Mouse (Mus musculus) kidney, postnatal 36 days (tissue): Measurements from ENCODE around the gene Ywhae.

Experiments
- DNase-seq, 2 experiments: peaks; one replicate each; pipeline ENCODE4 v3.0.0; 2021 to 2022; ENCODE audit warnings: mixed read lengths in 2 of 2

The Ywhae gene

DNA sequence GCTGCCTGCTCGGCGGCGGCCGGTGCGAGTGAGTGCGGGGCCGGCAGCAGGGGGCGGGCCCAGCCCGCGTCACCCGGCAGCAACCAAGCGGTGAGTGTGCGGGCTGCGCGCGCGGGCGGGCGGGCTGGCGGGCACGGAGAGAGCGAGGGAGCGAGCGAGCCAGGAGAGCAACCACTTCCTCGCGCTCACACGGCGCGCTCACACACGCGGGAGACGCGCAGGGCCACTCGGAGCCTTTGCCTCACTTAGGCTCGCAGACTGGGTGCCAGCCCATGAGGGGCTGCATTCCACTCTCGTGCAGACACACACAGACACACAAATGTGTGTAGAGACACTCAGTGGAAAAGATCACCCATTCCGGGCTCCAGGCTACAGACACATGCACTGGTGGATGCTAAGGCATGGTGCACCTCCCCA, 63.4 kb downstream of the Ywhae start, which contains the start of gene Doc2b:
Gene Doc2b (minus strand): TSS at position 21 of the 417 bp plus-strand sequence.
- peak in 1 of 2 experiments; percentile 60 for DNase-seq

DNA sequence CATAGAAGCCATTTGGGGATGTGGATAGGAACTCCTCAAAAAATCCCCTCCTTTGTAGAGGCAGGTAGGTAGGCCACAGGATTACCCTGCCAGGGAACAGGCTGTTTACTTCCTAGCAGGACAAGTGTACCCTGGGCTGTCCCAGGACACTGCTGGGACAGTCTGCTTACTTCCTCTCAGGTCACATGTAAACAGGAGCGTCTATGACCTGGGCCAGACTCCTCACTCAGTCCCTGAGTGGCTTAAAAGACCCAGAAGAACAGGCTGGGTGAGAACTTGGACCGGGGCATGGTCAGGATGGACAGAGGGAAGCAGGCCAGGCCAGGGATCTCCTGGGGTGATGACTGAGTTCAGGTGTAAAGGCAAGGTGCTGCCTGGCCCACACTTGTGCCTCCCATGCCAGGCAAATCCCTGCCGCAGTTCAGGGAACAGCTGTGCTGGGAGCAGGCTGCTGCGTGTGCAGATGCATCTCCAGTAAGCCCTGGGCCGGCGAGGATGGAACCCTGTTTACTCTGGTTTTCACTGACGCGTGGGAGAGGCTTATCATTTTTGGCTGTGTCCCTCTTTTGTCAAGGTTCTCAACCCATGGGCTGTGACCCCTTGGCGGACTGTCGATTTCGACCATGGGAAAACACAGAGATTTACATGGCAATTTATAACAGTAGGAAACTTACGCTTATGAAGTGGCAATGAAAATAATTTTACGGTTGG, 64.0 kb downstream of the Ywhae start:
- DNase-seq: no peak

DNA sequence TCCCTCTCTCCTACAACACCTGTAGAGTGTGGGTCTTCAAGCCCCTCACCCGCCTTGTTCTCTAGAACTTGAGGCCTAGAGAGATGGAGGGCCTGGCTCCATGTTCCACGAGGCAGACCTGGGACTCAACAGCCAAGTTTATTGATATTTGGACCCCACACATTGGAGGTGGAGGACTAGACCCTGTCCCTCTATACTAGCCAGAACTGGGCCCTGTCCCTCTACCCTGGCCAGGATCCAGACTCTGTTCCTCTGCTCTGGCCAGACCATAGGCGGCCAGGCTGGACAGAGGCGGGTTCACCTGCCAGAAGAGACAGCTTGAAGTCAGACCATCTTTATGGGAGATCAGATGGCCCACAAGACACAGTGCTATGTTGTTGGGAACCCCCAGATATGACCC, 68.7 kb downstream of the Ywhae start:
- no peak for DNase-seq

DNA sequence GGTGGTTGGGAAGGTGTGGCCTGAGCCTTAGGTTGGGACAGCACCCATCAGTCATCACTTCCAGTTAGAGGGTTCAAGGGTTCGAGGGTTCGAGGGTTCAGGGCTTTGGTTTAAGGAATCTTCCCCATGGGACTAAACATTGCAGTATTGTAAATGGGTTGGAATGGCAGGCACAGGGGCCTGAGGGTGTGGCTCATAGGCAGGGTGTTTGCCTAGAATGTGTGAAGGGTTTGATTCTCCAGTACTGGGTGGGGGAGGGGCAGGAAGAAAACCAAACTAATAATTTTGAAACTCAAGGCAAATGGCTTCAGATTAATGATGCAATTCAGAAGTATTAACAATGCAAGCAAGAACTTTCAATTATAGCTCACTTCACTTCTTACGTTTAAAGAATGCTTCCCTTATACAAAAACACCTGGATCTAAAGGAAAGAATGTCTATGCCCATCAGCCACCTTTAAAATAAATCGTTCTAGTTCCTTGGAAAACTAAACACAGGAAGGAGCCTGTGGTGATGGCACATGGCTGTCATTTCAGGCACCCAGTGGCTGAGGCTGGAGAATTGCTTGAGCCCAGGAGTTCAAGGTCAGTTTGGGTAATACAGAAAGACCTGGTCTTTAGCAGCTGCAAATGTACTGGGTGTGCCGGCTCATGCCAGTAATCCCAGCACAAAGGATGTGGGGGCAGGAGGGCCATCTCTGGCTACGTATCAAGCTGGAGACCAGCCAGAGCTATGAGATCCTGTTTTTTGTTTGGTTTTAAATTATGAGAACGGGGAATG, 69.3 kb downstream of the Ywhae start:
- DNase-seq: no peak

DNA sequence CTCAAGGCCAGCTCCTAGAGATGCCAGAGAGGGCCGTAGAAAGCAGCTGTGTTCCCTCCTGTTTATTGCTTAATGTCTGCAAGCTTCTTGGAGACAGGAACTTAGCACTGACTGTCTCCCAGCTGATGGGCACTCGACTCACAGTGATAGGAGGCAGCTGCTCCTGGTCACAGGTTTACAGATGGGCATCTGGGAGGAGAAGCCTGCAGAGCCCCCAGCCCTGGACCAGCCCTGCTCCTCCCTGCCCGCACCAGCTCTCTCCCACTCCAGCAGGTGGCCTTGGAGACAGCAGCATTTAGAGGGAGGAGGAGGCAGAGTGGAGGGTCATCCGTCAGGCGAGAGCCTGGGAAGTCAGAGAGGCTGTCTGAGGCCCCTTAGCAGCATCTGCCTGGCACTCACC, 74.8 kb downstream of the Ywhae start:
- DNase-seq: peak in 1 of 2 experiments; percentile 22

DNA sequence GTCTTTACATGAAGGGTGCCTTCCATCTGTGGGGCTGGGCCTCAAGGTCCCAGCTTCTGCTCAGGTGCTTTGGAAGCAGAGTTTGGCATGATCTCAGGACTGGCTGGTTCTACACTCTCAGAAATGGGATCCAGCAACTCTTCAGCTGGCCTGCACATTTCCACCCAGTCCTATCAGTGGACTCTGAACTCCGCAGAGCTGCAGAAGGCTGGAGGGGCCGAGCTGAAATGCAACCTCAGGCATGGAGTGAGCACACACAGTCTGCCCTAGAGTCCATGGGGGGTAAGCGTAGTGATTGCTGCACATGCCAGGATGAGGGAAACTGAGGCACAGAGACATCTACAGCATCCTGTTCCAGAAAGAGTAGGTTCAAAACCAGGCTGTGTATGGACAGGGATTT, 77.9 kb downstream of the Ywhae start:
- DNase-seq: no peak

DNA sequence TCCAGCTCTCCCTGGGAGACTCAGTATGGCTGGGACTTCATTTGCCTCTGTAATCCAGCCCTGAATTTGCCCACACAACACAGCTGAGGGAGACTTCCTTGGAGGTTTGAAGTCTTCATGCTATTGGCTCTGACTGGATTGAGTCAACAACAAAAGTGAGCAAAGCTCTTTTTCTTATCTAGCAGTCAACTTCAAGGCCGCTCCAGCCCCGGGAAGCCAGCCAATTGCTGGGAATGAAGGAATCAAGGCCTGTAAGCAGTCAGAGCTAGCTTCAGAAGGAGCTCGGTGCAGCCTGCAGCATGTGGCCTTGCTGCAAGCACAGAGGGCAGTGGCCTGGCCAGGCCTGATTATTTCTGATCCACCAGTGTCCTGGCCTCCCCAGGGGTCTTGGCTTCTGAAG, 79.2 kb downstream of the Ywhae start:
- DNase-seq: peak; percentile 86 to 88

DNA sequence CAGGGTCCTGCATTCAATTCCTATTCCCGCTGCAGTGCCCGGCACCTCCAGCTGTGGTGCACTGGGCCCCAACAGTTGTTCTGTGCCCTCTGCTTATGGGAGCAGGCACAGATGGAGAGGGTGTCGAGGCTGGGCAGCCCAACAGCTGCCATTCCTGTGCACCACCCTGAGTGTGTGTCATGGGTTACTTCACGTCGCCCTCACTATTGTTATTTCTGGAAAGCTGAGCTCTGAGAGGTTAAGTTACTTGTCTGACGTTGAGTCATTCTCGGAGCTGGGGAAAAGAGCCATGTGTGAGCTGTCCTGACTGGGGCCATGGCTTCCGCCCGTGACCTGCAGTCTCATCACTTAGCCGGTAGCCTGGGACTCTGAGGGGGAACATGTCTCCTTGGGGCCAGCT, 80.4 kb downstream of the Ywhae start:
- peak in 1 of 2 experiments; percentile 13 for DNase-seq
